Mouse (Mus musculus) forebrain, embryonic 14.5 days (tissue): ENCODE measurements around the gene Rgs3. TPM values are rescaled to one million over a fixed set of nuclear protein-coding genes. Genes with fewer than 3 reads are reported as not detected.

Source experiments
- ATAC-seq: fragments of 200-750 bp; cut with Nextera tagmentation; 2 replicates; pipeline ENCODE4 v1.8.0; 2017; ENCODE audit warnings: mild to moderate bottlenecking, moderate library complexity
- DNase-seq: peaks from one replicate; pipeline ENCODE4 v3.0.0-alpha.2; 2015; ENCODE audit warnings: low spot score
- H3K27ac ChIP-seq: fragments of 300-500 bp; sonication (generic); 2 replicates; pipeline ENCODE4 v1.5.1; 2014; ENCODE audit warnings: low read depth, mild to moderate bottlenecking, control low read depth, low read length, moderate library complexity
- H3K27me3 ChIP-seq: fragments of 300-500 bp; sonication (generic); replicated peaks from 2 replicates; pipeline ENCODE4 v1.6.1; 2014; ENCODE audit warnings: low read length, control low read depth, mixed read lengths; ENCODE audit not compliant: control insufficient read depth, insufficient read depth
- H3K36me3 ChIP-seq: fragments of 300-500 bp; sonication (generic); 2 replicates; pipeline ENCODE4 v1.6.1; 2014; ENCODE audit warnings: low read length, control low read depth; ENCODE audit not compliant: control insufficient read depth, insufficient read depth
- H3K4me1 ChIP-seq: fragments of 300-500 bp; sonication (generic); 2 replicates; pipeline ENCODE4 v1.6.1; 2014; ENCODE audit warnings: antibody characterized with exemption, low read length, control low read depth; ENCODE audit not compliant: control insufficient read depth, insufficient read depth
- H3K4me2 ChIP-seq: fragments of 300-500 bp; sonication (generic); 2 replicates; pipeline ENCODE4 v1.6.1; 2014; ENCODE audit warnings: mild to moderate bottlenecking, control low read depth, low read length
- H3K4me3 ChIP-seq: fragments of 300-500 bp; sonication (generic); 2 replicates; pipeline ENCODE4 v1.5.1; 2014; ENCODE audit warnings: low read depth, low read length, control low read depth
- H3K9ac ChIP-seq: fragments of 300-500 bp; sonication (generic); 2 replicates; pipeline ENCODE4 v1.6.1; 2014; ENCODE audit warnings: mild to moderate bottlenecking, low read length, control low read depth, moderate library complexity
- H3K9me3 ChIP-seq: fragments of 300-500 bp; sonication (generic); replicated peaks from 2 replicates; pipeline ENCODE4 v1.6.1; 2016; ENCODE audit warnings: low read length, control low read depth, mixed read lengths; ENCODE audit not compliant: control insufficient read depth
- WGBS: fragments of 180-500 bp; shearing (Covaris S2); extraction: QIAGEN DNeasy Blood & Tissue Kit; methylation state at CpG from one replicate; pipeline ENCODE4 v1.1.7; 2014; 5-methylcytosine and 5-hydroxymethylcytosine counted together
- polyA plus RNA-seq: library from polyadenylated mRNA; unstranded; fragments of >200 nt; fragmentation: Nextera tagmentation; extraction: Ambion mirVana; gene quantifications from 2 replicates; pipeline ENCODE4 v1.2.1, GENCODE M21; 2014

Rgs3 gene
- polyA plus RNA-seq, 1 experiment from 2014 or later, result 44.8 TPM

GRCm38 (mm10) chr4:62696699-62697404, 137.2 kb downstream of the Rgs3 start:
- Histone ChIP-seq H3K4me3 (no peak overlapping the region), H3K36me3 (peaks cover 52% of the 10 kb centered on the region), H3K4me1 (peaks cover 15% of the 10 kb centered on the region; the same call in 1 of the 2 replicates), H3K9me3 (no peaks in the 10 kb centered on the region), H3K4me2 (no peak overlapping the region), H3K27me3 (no peaks in the 10 kb centered on the region), H3K9ac (no peak overlapping the region; the same call in 1 of the 2 replicates), H3K27ac (no peak overlapping the region)
- WGBS, result 65% methylated on average over 7 of the region's 7 CpGs
- DNase-seq (no peak), ATAC-seq (no peak)

- peaks cover 15% of the 10 kb centered on the region; the same call in 1 of the 2 replicates for H3K4me1 ChIP-seq
- H3K36me3 ChIP-seq, result peaks cover 46% of the 10 kb centered on the region
- ATAC-seq, result peak; percentile 52
- no peak overlapping the region for H3K4me2 ChIP-seq
- no peaks in the 10 kb centered on the region for H3K9me3 ChIP-seq
- no peak overlapping the region for H3K4me3 ChIP-seq
- no peak overlapping the region for H3K27ac ChIP-seq
- H3K9ac ChIP-seq, result no peak overlapping the region; the same call in 1 of the 2 replicates
- WGBS, result 9% methylated on average over 2 of the region's 2 CpGs
- no peaks in the 10 kb centered on the region for H3K27me3 ChIP-seq
- peak; percentile 84 for DNase-seq
These were observed 137.8 kb downstream of the Rgs3 start for GRCm38 (mm10) chr4:62697469-62697868.

- WGBS, result 49% methylated on average over 3 of the region's 3 CpGs
- H3K27me3 ChIP-seq, result no peaks in the 10 kb centered on the region
- no peak overlapping the region for H3K9ac ChIP-seq
- peaks cover 50% of the 10 kb centered on the region for H3K36me3 ChIP-seq
- ATAC-seq, result no peak
- H3K4me2 ChIP-seq, result no peak overlapping the region
- H3K27ac ChIP-seq, result no peak overlapping the region
- no peaks in the 10 kb centered on the region for H3K9me3 ChIP-seq
- H3K4me1 ChIP-seq, result peaks cover 15% of the 10 kb centered on the region; the same call in 1 of the 2 replicates
- H3K4me3 ChIP-seq, result no peak overlapping the region
- DNase-seq, result no peak
These were observed 138.9 kb downstream of the Rgs3 start for GRCm38 (mm10) chr4:62698521-62698920.

- no peaks in the 10 kb centered on the region for H3K27me3 ChIP-seq
- WGBS, result under 1% methylated on average over 10 of the region's 10 CpGs
- H3K4me3 ChIP-seq, result peak overlapping the region; percentile 2; the same call in 1 of the 2 replicates
- peak overlapping the region; percentile 21; the same call in 1 of the 2 replicates for H3K9ac ChIP-seq
- peak overlapping the region; percentile 18; the same call in 1 of the 2 replicates for H3K4me2 ChIP-seq
- peak; percentile 88 for ATAC-seq
- no peaks in the 10 kb centered on the region for H3K9me3 ChIP-seq
- peaks cover 55% of the 10 kb centered on the region for H3K36me3 ChIP-seq
- peak; percentile 96 for DNase-seq
- H3K27ac ChIP-seq, result 0 out of 2 replicates have a peak overlapping the region, but pooled peaks have one; percentile 34
- H3K4me1 ChIP-seq, result peaks cover 15% of the 10 kb centered on the region; the same call in 1 of the 2 replicates
These were observed 139.7 kb downstream of the Rgs3 start for GRCm38 (mm10) chr4:62699191-62699812.

- no peak overlapping the region for H3K9ac ChIP-seq
These were observed 140.8 kb downstream of the Rgs3 start for GRCm38 (mm10) chr4:62700426-62700825.

GRCm38 (mm10) chr4:62703151-62703550, 143.5 kb downstream of the Rgs3 start:
- Histone ChIP-seq H3K36me3 (peaks cover 52% of the 10 kb centered on the region), H3K27me3 (no peaks in the 10 kb centered on the region), H3K4me2 (no peak overlapping the region), H3K9ac (no peak overlapping the region), H3K9me3 (no peaks in the 10 kb centered on the region), H3K4me1 (peaks cover 12% of the 10 kb centered on the region; the same call in 1 of the 2 replicates), H3K4me3 (no peak overlapping the region), H3K27ac (no peak overlapping the region)
- 81% methylated on average over 9 of the region's 9 CpGs for WGBS
- DNase-seq (no peak), ATAC-seq (no peak)

More at GRCm38 (mm10) chr4:62700426-62700825, 140.8 kb downstream of the Rgs3 start:
- peaks cover 56% of the 10 kb centered on the region for H3K36me3 ChIP-seq
- H3K27ac ChIP-seq, result no peak overlapping the region
- H3K4me1 ChIP-seq, result peaks cover 15% of the 10 kb centered on the region; the same call in 1 of the 2 replicates
- no peak overlapping the region for H3K4me3 ChIP-seq
- no peaks in the 10 kb centered on the region for H3K9me3 ChIP-seq
- no peak for ATAC-seq
- no peak overlapping the region for H3K4me2 ChIP-seq
- no peaks in the 10 kb centered on the region for H3K27me3 ChIP-seq
- no peak for DNase-seq
- WGBS, result 82% methylated on average over 5 of the region's 5 CpGs

GRCm38 (mm10) chr4:62704204-62704603, 144.6 kb downstream of the Rgs3 start:
- WGBS, result 94% methylated on average over 13 of the region's 13 CpGs
- no peak overlapping the region for H3K9ac ChIP-seq

GRCm38 (mm10) chr4:62705013-62705412, 145.4 kb downstream of the Rgs3 start:
- no peak for DNase-seq
- no peaks in the 10 kb centered on the region for H3K9me3 ChIP-seq
- WGBS, result 74% methylated on average over 10 of the region's 10 CpGs
- peaks cover 45% of the 10 kb centered on the region for H3K36me3 ChIP-seq
- ATAC-seq, result no peak
- H3K4me3 ChIP-seq, result no peak overlapping the region
- H3K4me2 ChIP-seq, result no peak overlapping the region
- no peaks in the 10 kb centered on the region for H3K27me3 ChIP-seq
- no peaks in the 10 kb centered on the region for H3K4me1 ChIP-seq
- no peak overlapping the region for H3K27ac ChIP-seq
- no peak overlapping the region for H3K9ac ChIP-seq

More at GRCm38 (mm10) chr4:62704204-62704603, 144.6 kb downstream of the Rgs3 start:
- no peaks in the 10 kb centered on the region for H3K27me3 ChIP-seq
- H3K4me3 ChIP-seq, result no peak overlapping the region
- no peak overlapping the region for H3K27ac ChIP-seq
- DNase-seq, result no peak
- peaks cover 49% of the 10 kb centered on the region for H3K36me3 ChIP-seq
- no peak for ATAC-seq
- H3K9me3 ChIP-seq, result no peaks in the 10 kb centered on the region
- no peak overlapping the region for H3K4me2 ChIP-seq
- 0 out of 2 replicates have a peak, but pooled peaks cover 3% of the 10 kb centered on the region for H3K4me1 ChIP-seq
